Mouse (Mus musculus): ENCODE results near the gene Tenm2. TPM values are rescaled to one million over a fixed set of nuclear protein-coding genes. Genes with fewer than 3 reads are reported as not detected.

Tenm2 gene
- total and polyA plus RNA-seq, 3 experiments: not detected

DNA sequence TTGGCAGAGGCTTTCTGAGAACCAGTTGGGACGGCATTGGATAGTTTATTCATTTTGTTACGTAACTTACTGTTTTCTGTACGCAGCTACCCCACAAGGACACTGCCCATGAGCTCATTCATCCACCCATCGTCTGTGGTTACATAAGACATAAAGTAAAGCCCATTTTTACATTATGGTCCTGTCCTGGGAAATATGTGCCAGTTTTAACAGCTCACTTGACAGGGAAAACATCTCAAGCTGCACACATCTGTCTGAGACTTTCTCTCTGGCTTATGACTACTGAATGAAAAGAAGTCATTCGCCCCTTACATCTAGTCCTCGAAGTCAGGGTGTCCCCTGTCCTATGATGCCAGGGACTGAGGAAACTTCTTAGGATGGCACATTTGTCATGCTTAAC is 884.4 kb downstream of the Tenm2 start:
- dilution Hi-C loops (cut with MboI; ENCODE audit: extremely low pct_ligation_motif_present, extremely low pct_unique_long_range_greater_than_20kb, low sequenced_read_pairs): no loop called here

DNA sequence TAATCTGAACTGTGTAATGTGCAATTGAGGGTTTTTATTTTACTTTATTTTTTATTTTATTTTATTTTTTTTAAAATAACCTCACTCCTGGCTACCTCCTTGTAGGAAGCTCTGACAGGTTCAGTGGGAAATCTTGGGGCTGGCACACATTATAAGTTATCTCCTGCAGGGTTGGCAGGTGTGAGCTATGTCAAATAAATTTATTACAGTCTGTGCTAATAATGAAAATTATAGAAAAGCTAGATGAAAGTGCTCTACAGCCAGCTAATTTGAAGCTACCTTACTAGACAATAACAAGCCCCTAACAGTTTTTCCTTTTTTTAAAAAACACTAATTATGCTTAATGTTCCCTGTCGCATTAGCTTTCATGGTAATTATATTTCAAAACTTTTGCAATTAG is 885.5 kb downstream of the Tenm2 start:
- no peak for DNase-seq (ENCODE audit: extremely low read depth)
- H3K4me2 ChIP-seq (ENCODE audit: insufficient read depth, low read depth, poor library complexity, severe bottlenecking): no peak overlapping the region
- dilution Hi-C loops (cut with MboI; ENCODE audit: extremely low pct_ligation_motif_present, extremely low pct_unique_long_range_greater_than_20kb, low sequenced_read_pairs) (no loop called here), in situ Hi-C loops (cut with MboI; ENCODE audit: low pct_ligation_motif_present, low pct_unique_long_range_greater_than_20kb, low sequenced_read_pairs) (no loop called here)
- no peak overlapping the region for H3K4me3 ChIP-seq (replicated peaks in 1 of 3; ENCODE audit: low read depth in 2 of 3, low read length in 2 of 3, poor library complexity in 1 of 3)
- H3K27me3 ChIP-seq (replicated peaks): no peaks in the 10 kb centered on the region
- no peak overlapping the region for H3K27ac ChIP-seq (ENCODE audit: insufficient read depth, low read depth)
- H3K4me1 ChIP-seq (ENCODE audit: control insufficient read depth in 1 of 2, insufficient read depth in 2 of 2): no peaks in the 10 kb centered on the region
- no peaks in the 10 kb centered on the region for H3K79me2 ChIP-seq (replicated peaks; ENCODE audit: control insufficient read depth, extremely low read depth, insufficient read depth, poor library complexity, severe bottlenecking)
- no peaks in the 10 kb centered on the region for H3K36me3 ChIP-seq (replicated peaks in 1 of 2; ENCODE audit: control insufficient read depth in 1 of 2, insufficient read depth in 1 of 2, low read length in 1 of 2)
- peaks cover 48% of the 10 kb centered on the region for H3K9me3 ChIP-seq (replicated peaks; ENCODE audit: low read length)
- no peak for TF ChIP-seq KAT2A (IDR thresholded peaks at IDR 0.05; ENCODE audit: insufficient replicate concordance, low read length)
- TF ChIP-seq MAZ (IDR thresholded peaks at IDR 0.05; ENCODE audit: low read depth, low read length): no peak
- no peak for TF ChIP-seq ETS1 (conservative IDR thresholded peaks at IDR 0.05; ENCODE audit: low read depth, low read length)
- no peak overlapping the region for H3K9ac ChIP-seq (ENCODE audit: insufficient read depth, low read depth)

More for the DNA sequence above, 884.4 kb downstream of the Tenm2 start:
- Histone ChIP-seq H3K27me3 (replicated peaks) (no peaks in the 10 kb centered on the region), H3K36me3 (replicated peaks in 1 of 2; ENCODE audit: control insufficient read depth in 1 of 2, insufficient read depth in 1 of 2, low read length in 1 of 2) (no peaks in the 10 kb centered on the region), H3K4me3 (replicated peaks in 1 of 3; ENCODE audit: low read depth in 2 of 3, low read length in 2 of 3, poor library complexity in 1 of 3) (no peak overlapping the region), H3K9ac (ENCODE audit: insufficient read depth, low read depth) (no peak overlapping the region), H3K4me2 (ENCODE audit: insufficient read depth, low read depth, poor library complexity, severe bottlenecking) (no peak overlapping the region), H3K9me3 (replicated peaks; ENCODE audit: low read length) (peaks cover 54% of the 10 kb centered on the region), H3K27ac (ENCODE audit: insufficient read depth, low read depth) (no peak overlapping the region), H3K4me1 (ENCODE audit: control insufficient read depth in 1 of 2, insufficient read depth in 2 of 2) (no peaks in the 10 kb centered on the region), H3K79me2 (replicated peaks; ENCODE audit: control insufficient read depth, extremely low read depth, insufficient read depth, poor library complexity, severe bottlenecking) (no peaks in the 10 kb centered on the region)
- TF ChIP-seq CHD1 (IDR thresholded peaks at IDR 0.05; ENCODE audit: low read depth, low read length) (no peak), NELFE (IDR thresholded peaks at IDR 0.05; ENCODE audit: low read depth, low read length) (no peak), KAT2A (IDR thresholded peaks at IDR 0.05; ENCODE audit: insufficient replicate concordance, low read length) (no peak), USF1 (IDR thresholded peaks at IDR 0.05; ENCODE audit: low read depth, low read length) (no peak), POLR2AphosphoS2 (IDR thresholded peaks at IDR 0.05; ENCODE audit: low read depth, low read length) (no peak), USF2 (conservative IDR thresholded peaks at IDR 0.05; ENCODE audit: low read depth, low read length) (no peak), SMC3 (IDR thresholded peaks at IDR 0.05; ENCODE audit: low read depth, low read length) (no peak), MYC (IDR thresholded peaks at IDR 0.05; ENCODE audit: low read depth, low read length) (no peak), CHD2 (IDR thresholded peaks at IDR 0.05; ENCODE audit: low read length) (no peak), EP300 (IDR thresholded peaks at IDR 0.05; ENCODE audit: low read length) (no peak), NRF1 (IDR thresholded peaks at IDR 0.05; ENCODE audit: low read depth, low read length) (no peak), ETS1 (conservative IDR thresholded peaks at IDR 0.05; ENCODE audit: low read depth, low read length) (no peak), TCF12 (IDR thresholded peaks at IDR 0.05; ENCODE audit: low read depth, low read length) (no peak), RCOR1 (conservative IDR thresholded peaks at IDR 0.05; ENCODE audit: low read depth, low read length) (no peak)
- in situ Hi-C loops (cut with MboI; ENCODE audit: low pct_ligation_motif_present, low pct_unique_long_range_greater_than_20kb, low sequenced_read_pairs): no loop called here
- no peak for DNase-seq (ENCODE audit: extremely low read depth)
